ENCODE assay signal across 13 mouse cellular contexts in the genomic region with DNA sequence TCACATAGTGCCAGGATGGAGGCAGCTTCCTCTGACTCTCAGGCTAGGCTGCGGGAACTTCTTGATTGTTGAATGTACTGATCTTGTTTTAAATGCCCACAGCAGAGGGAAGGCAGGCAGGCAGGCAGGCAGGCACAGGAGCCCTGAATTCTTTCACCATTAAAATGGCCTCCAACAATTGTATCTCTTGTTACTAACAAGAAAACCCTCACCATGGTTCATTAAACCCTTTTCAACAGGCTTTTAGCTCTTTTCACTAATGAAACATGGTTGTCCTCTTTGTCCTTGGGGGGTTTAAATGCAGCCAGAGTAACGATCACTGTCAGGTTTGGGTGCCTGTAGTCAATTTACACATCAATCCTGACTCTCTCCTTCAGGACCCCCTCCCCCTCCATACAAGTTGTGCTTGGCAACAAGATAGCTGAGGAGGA.
DNase-seq lines count a peak whose midpoint lies in the region; ATAC-seq and TF ChIP-seq lines count a peak whose summit lies in the region.
"Had no signal": no experiment of that assay in that cellular context is flagged by ENCODE, and none has a peak within 500 bp of the region (broad histone marks: within the 10 kb centered on the region; RNA-seq: fewer than 3 reads in every experiment).

No protein-coding gene starts in this region.

- no peak overlapping the region; the same call in 1 of the 2 replicates for H3K4me3 ChIP-seq in hindbrain, embryonic 10.5 days
- no peak overlapping the region for H3K4me3 ChIP-seq in midbrain, postnatal 0 days (ENCODE audit: low read depth, low read length)
- H3K4me3 ChIP-seq: heart, embryonic 13.5 days had no signal

- H3K4me1 ChIP-seq in hindbrain, embryonic 10.5 days (replicated peaks), result peaks cover 32% of the 10 kb centered on the region
- H3K4me1 ChIP-seq in midbrain, postnatal 0 days (ENCODE audit: insufficient read depth, low read length), result 0 out of 2 replicates have a peak, but pooled peaks cover 3% of the 10 kb centered on the region

- H3K27ac ChIP-seq in hindbrain, embryonic 10.5 days, result peak overlapping the region; percentile 77
- no peak overlapping the region for H3K27ac ChIP-seq in midbrain, postnatal 0 days (ENCODE audit: low read depth, low read length)
- H3K27ac ChIP-seq: heart, embryonic 13.5 days had no signal

- intact Hi-C loops in heart, postnatal 36 days (cut with DNase I), result no loop called here

- no peak for TF ChIP-seq CTCF in brain, embryonic 14.5 days (IDR thresholded peaks at IDR 0.05; ENCODE audit: borderline replicate concordance, extremely low read depth, insufficient read depth, insufficient read length)
- TF ChIP-seq CTCF in midbrain, postnatal 0 days (IDR thresholded peaks at IDR 0.05), result no peak

- H3K36me3 ChIP-seq in hindbrain, embryonic 10.5 days, result no peaks in the 10 kb centered on the region
- H3K36me3 ChIP-seq in midbrain, postnatal 0 days (ENCODE audit: insufficient read depth, low read length), result no peaks in the 10 kb centered on the region
- H3K36me3 ChIP-seq: heart, embryonic 13.5 days had no signal

- no peak overlapping the region for H3K4me2 ChIP-seq in midbrain, postnatal 0 days (ENCODE audit: low read depth, low read length, poor library complexity, severe bottlenecking)
- H3K4me2 ChIP-seq: heart, embryonic 13.5 days had no signal

- H3K9ac ChIP-seq in midbrain, postnatal 0 days (replicated peaks; ENCODE audit: low read length, poor library complexity, severe bottlenecking), result no peak overlapping the region
- H3K9ac ChIP-seq: heart, embryonic 13.5 days had no signal

- H3K9me3 ChIP-seq in hindbrain, embryonic 10.5 days, result no peaks in the 10 kb centered on the region
- no peaks in the 10 kb centered on the region for H3K9me3 ChIP-seq in midbrain, postnatal 0 days (ENCODE audit: low read length)
- H3K9me3 ChIP-seq: heart, embryonic 13.5 days had no signal

- 11% methylated on average over 2 of the region's 2 CpGs for whole genome bisulfite sequencing in hindbrain, embryonic 10.5 days
- 15% methylated on average over 2 of the region's 2 CpGs for WGBS in midbrain, postnatal 0 days

- no peak for TF ChIP-seq POLR2A in brain, embryonic 14.5 days (IDR thresholded peaks at IDR 0.05; ENCODE audit: borderline replicate concordance, extremely low read depth, insufficient read depth, insufficient read length, poor library complexity, severe bottlenecking)

- peaks cover 4% of the 10 kb centered on the region; the same call in 1 of the 2 replicates for H3K27me3 ChIP-seq in hindbrain, embryonic 10.5 days (ENCODE audit: insufficient read depth, poor library complexity, severe bottlenecking)
- H3K27me3 ChIP-seq in midbrain, postnatal 0 days (ENCODE audit: insufficient read depth, low read length), result no peaks in the 10 kb centered on the region
- H3K27me3 ChIP-seq: heart, embryonic 13.5 days had no signal

- peak; percentile 66 for DNase-seq in ES-CJ7 (ENCODE audit: low read depth, low spot score)
- DNase-seq in brain, embryonic 14.5 days (ENCODE audit: low read depth), result peak; percentile 89
- peak; percentile 46 for DNase-seq in hindbrain, embryonic 10.5 days (ENCODE audit: low spot score)
- peak; percentile 30 for DNase-seq in midbrain, postnatal 0 days (ENCODE audit: low spot score)
- DNase-seq in gastrocnemius, adult 18-20 months (ENCODE audit: low spot score), result no peak
- no peak for DNase-seq in kidney, postnatal 36 days
- no peak for DNase-seq in heart, postnatal 36 days
- DNase-seq: adrenal gland, postnatal 10 days; gastrocnemius, postnatal 10 days; kidney, postnatal 10 days; lung, adult 18-20 months; right cerebral cortex, postnatal 14 days had no signal

- no peak for ATAC-seq in midbrain, postnatal 0 days (ENCODE audit: low FRiP score)

Comparison
In these comparisons a context has a peak if more than half of its experiments do, and no peak if none do; other contexts are left out.
1. DNase-seq: peak in ES-CJ7 (single experiment), brain, embryonic 14.5 days (single experiment), hindbrain, embryonic 10.5 days (single experiment) and midbrain, postnatal 0 days (single experiment); none in gastrocnemius, adult 18-20 months (single experiment), kidney, postnatal 36 days (0 of 2) and heart, postnatal 36 days (0 of 2).